Mouse (Mus musculus): ENCODE measurements around the gene 4930505A04Rik. TPM values are rescaled to one million over a fixed set of nuclear protein-coding genes. Genes with fewer than 3 reads are reported as not detected.
"Not testable (repeated sequence)": the region's sequence is repeated elsewhere in the genome, so short reads cannot be mapped to it uniquely, and the experiment has no call there.

The 4930505A04Rik gene
- polyA plus RNA-seq, 1 experiment from 2014 or later = not detected

- H3K4me2 ChIP-seq; ATAC-seq (replicated peaks; ENCODE audit: low FRiP score); H3K9me3 ChIP-seq (replicated peaks); H3K9ac ChIP-seq; H3K27me3 ChIP-seq; H3K27ac ChIP-seq; H3K4me1 ChIP-seq; H3K4me3 ChIP-seq (replicated peaks); H3K36me3 ChIP-seq: not testable (repeated sequence)
- 84% methylated on average over 12 of the region's 12 CpGs for WGBS
Measured at GRCm38 (mm10) chr11:30444192-30444905, 27.3 kb downstream of the 4930505A04Rik start.

GRCm38 (mm10) chr11:30443746-30444145 lies 27.9 kb downstream of the 4930505A04Rik start:
- Histone ChIP-seq H3K9ac (no peak overlapping the region), H3K27me3 (no peaks in the 10 kb centered on the region)

GRCm38 (mm10) chr11:30433256-30433950 lies 38.2 kb downstream of the 4930505A04Rik start:
- Histone ChIP-seq H3K27ac (no peak overlapping the region), H3K9ac (no peak overlapping the region), H3K27me3 (no peaks in the 10 kb centered on the region), H3K4me1 (no peaks in the 10 kb centered on the region), H3K4me3 (replicated peaks) (no peak overlapping the region), H3K4me2 (no peak overlapping the region), H3K9me3 (replicated peaks) (no peaks in the 10 kb centered on the region), H3K36me3 (no peaks in the 10 kb centered on the region)
- ATAC-seq (replicated peaks; ENCODE audit: low FRiP score) = no peak
- 89% methylated on average over 2 of the region's 2 CpGs for WGBS

More at GRCm38 (mm10) chr11:30443746-30444145, 27.9 kb downstream of the 4930505A04Rik start:
- Histone ChIP-seq H3K4me2 (no peak overlapping the region), H3K36me3 (no peaks in the 10 kb centered on the region), H3K27ac (no peak overlapping the region), H3K9me3 (replicated peaks) (no peaks in the 10 kb centered on the region), H3K4me3 (replicated peaks) (no peak overlapping the region), H3K4me1 (no peaks in the 10 kb centered on the region)
- WGBS = 86% methylated on average over 8 of the region's 8 CpGs
- ATAC-seq (replicated peaks; ENCODE audit: low FRiP score) = no peak

- Histone ChIP-seq H3K27ac (no peak overlapping the region), H3K9ac (no peak overlapping the region), H3K4me3 (replicated peaks) (no peak overlapping the region), H3K27me3 (no peaks in the 10 kb centered on the region), H3K36me3 (no peaks in the 10 kb centered on the region), H3K4me2 (no peak overlapping the region), H3K9me3 (replicated peaks) (no peaks in the 10 kb centered on the region), H3K4me1 (peaks cover 18% of the 10 kb centered on the region)
- no peak for ATAC-seq (replicated peaks; ENCODE audit: low FRiP score)
- WGBS = 51% methylated on average over 2 of the region's 2 CpGs
Measured at GRCm38 (mm10) chr11:30405581-30405980, 66.0 kb downstream of the 4930505A04Rik start.

- no peak overlapping the region for H3K4me3 ChIP-seq (replicated peaks)
- H3K27ac ChIP-seq = 0 out of 2 replicates have a peak overlapping the region, but pooled peaks have one; percentile 22
- H3K9ac ChIP-seq = no peak overlapping the region
- no peak overlapping the region for H3K4me2 ChIP-seq
- no peaks in the 10 kb centered on the region for H3K9me3 ChIP-seq (replicated peaks)
- 42% methylated on average over 4 of the region's 4 CpGs for WGBS
- H3K4me1 ChIP-seq = peaks cover 18% of the 10 kb centered on the region
- no peak; the same call in 1 of the 2 replicates for ATAC-seq (replicated peaks; ENCODE audit: low FRiP score)
- no peaks in the 10 kb centered on the region for H3K36me3 ChIP-seq
- H3K27me3 ChIP-seq = no peaks in the 10 kb centered on the region
Measured at GRCm38 (mm10) chr11:30404619-30405200, 66.9 kb downstream of the 4930505A04Rik start.

- Histone ChIP-seq H3K4me3 (replicated peaks) (no peak overlapping the region), H3K27me3 (no peaks in the 10 kb centered on the region), H3K9ac (no peak overlapping the region), H3K4me2 (no peak overlapping the region), H3K36me3 (no peaks in the 10 kb centered on the region), H3K4me1 (no peaks in the 10 kb centered on the region), H3K27ac (no peak overlapping the region), H3K9me3 (replicated peaks) (no peaks in the 10 kb centered on the region)
- no peak for ATAC-seq (replicated peaks; ENCODE audit: low FRiP score)
Measured at GRCm38 (mm10) chr11:30394351-30394750, 77.3 kb downstream of the 4930505A04Rik start.

- Histone ChIP-seq H3K27me3 (no peaks in the 10 kb centered on the region), H3K4me3 (replicated peaks) (no peak overlapping the region), H3K9ac (no peak overlapping the region)
Measured at GRCm38 (mm10) chr11:30383076-30383475, 88.6 kb downstream of the 4930505A04Rik start.

More at GRCm38 (mm10) chr11:30383076-30383475, 88.6 kb downstream of the 4930505A04Rik start:
- Histone ChIP-seq H3K36me3 (no peaks in the 10 kb centered on the region), H3K9me3 (replicated peaks) (no peaks in the 10 kb centered on the region), H3K4me2 (no peak overlapping the region), H3K4me1 (no peaks in the 10 kb centered on the region), H3K27ac (no peak overlapping the region)
- no peak for ATAC-seq (replicated peaks; ENCODE audit: low FRiP score)

Other genes with a start within 250 kb of the 4930505A04Rik start
- gene Sptbn1, start 203.7 kb downstream of the 4930505A04Rik start, polyA plus RNA-seq (2015; fragmentation: Nextera tagmentation; extraction: Ambion mirVana) = 114 and 119 TPM in 2 replicates
- 22.4 and 23.1 TPM in 2 replicates for gene Acyp2, start 177.8 kb upstream of the 4930505A04Rik start, polyA plus RNA-seq (2015; fragmentation: Nextera tagmentation; extraction: Ambion mirVana)

Data from kidney, embryonic 15.5 days (tissue).